Mouse (Mus musculus): ENCODE measurements around the gene Tmem246. TPM values are rescaled to one million over a fixed set of nuclear protein-coding genes. Genes with fewer than 3 reads are reported as not detected.
"Not testable (repeated sequence)": the region's sequence is repeated elsewhere in the genome, so short reads cannot be mapped to it uniquely, and the experiment has no call there.

Tmem246 gene
- polyA plus RNA-seq (2012; rRNA removed): 9.0 and 9.3 TPM in 2 replicates

GRCm38 (mm10) chr4:49597183-49598100, at the start of gene Tmem246:
Tmem246 (minus strand) TSS chr4:49597876.
- DNase-seq (ENCODE audit: low read depth): no peak

- no peak for DNase-seq (ENCODE audit: low read depth)
Observed at GRCm38 (mm10) chr4:49639913-49640312, 42.2 kb upstream of the Tmem246 start.

GRCm38 (mm10) chr4:49637821-49638220, 40.1 kb upstream of the Tmem246 start:
- no peak for DNase-seq (ENCODE audit: low read depth)

GRCm38 (mm10) chr4:49632139-49632481, 34.4 kb upstream of the Tmem246 start:
- DNase-seq (ENCODE audit: low read depth): no peak

- peak; percentile 84 for DNase-seq (ENCODE audit: low read depth)
Observed at GRCm38 (mm10) chr4:49631319-49632138, 33.9 kb upstream of the Tmem246 start, which contains the start of gene Rnf20. Rnf20 (plus strand) TSS chr4:49632006.

GRCm38 (mm10) chr4:49628941-49629340, 31.3 kb upstream of the Tmem246 start:
- DNase-seq (ENCODE audit: low read depth): no peak

- no peak for DNase-seq (ENCODE audit: low read depth)
Observed at GRCm38 (mm10) chr4:49626973-49627372, 29.3 kb upstream of the Tmem246 start.

- not testable (repeated sequence) for DNase-seq (ENCODE audit: low read depth)
Observed at GRCm38 (mm10) chr4:49624969-49625368, 27.3 kb upstream of the Tmem246 start.

- no peak for DNase-seq (ENCODE audit: low read depth)
Observed at GRCm38 (mm10) chr4:49623916-49624315, 26.2 kb upstream of the Tmem246 start.

- DNase-seq (ENCODE audit: low read depth): no peak
Observed at GRCm38 (mm10) chr4:49622272-49622671, 24.6 kb upstream of the Tmem246 start.

GRCm38 (mm10) chr4:49619861-49620260, 22.2 kb upstream of the Tmem246 start:
- DNase-seq (ENCODE audit: low read depth): not testable (repeated sequence)

- DNase-seq (ENCODE audit: low read depth): no peak
Observed at GRCm38 (mm10) chr4:49616924-49617323, 19.2 kb upstream of the Tmem246 start.

GRCm38 (mm10) chr4:49605459-49605858, 7.8 kb upstream of the Tmem246 start:
- DNase-seq (ENCODE audit: low read depth): no peak

- DNase-seq (ENCODE audit: low read depth): no peak
Observed at GRCm38 (mm10) chr4:49604616-49605015, 6.9 kb upstream of the Tmem246 start.

- no peak for DNase-seq (ENCODE audit: low read depth)
Observed at GRCm38 (mm10) chr4:49604016-49604546, 6.4 kb upstream of the Tmem246 start.

GRCm38 (mm10) chr4:49603161-49603560, 5.5 kb upstream of the Tmem246 start:
- no peak for DNase-seq (ENCODE audit: low read depth)

- DNase-seq (ENCODE audit: low read depth): no peak
Observed at GRCm38 (mm10) chr4:49596846-49597182, 862 bp downstream of the Tmem246 start.

- DNase-seq (ENCODE audit: low read depth): no peak
Observed at GRCm38 (mm10) chr4:49590152-49590551, 7.5 kb downstream of the Tmem246 start.

GRCm38 (mm10) chr4:49586811-49587210, 10.9 kb downstream of the Tmem246 start:
- no peak for DNase-seq (ENCODE audit: low read depth)

- no peak for DNase-seq (ENCODE audit: low read depth)
Observed at GRCm38 (mm10) chr4:49585524-49586101, 12.1 kb downstream of the Tmem246 start.

GRCm38 (mm10) chr4:49583965-49584831, 13.5 kb downstream of the Tmem246 start:
- DNase-seq (ENCODE audit: low read depth): no peak
